Mouse (Mus musculus): Measurements from ENCODE around the gene Gjb5.
A peak's percentile ranks its signal among the peaks of the same experiment; 100 is the strongest.

Gene Gjb5

GRCm38 (mm10) chr4:127345000-127345399 is 13.0 kb downstream of the Gjb5 start:
- DNase-seq, result no peak

- DNase-seq, result no peak
These were observed 16.6 kb downstream of the Gjb5 start for GRCm38 (mm10) chr4:127341372-127341771.

- no peak for DNase-seq
These were observed 20.3 kb downstream of the Gjb5 start for GRCm38 (mm10) chr4:127337668-127338067.

GRCm38 (mm10) chr4:127334870-127335504 is 23.0 kb downstream of the Gjb5 start:
- DNase-seq, result no peak

- DNase-seq, result no peak
These were observed 26.8 kb downstream of the Gjb5 start for GRCm38 (mm10) chr4:127331171-127331570.

- no peak for DNase-seq
These were observed 27.5 kb downstream of the Gjb5 start, which contains the start of gene Gjb3 for GRCm38 (mm10) chr4:127330181-127331100. Gene Gjb3, minus strand, starts transcription at chr4:127330844.

GRCm38 (mm10) chr4:127329751-127330150 is 28.2 kb downstream of the Gjb5 start:
- DNase-seq, result no peak

GRCm38 (mm10) chr4:127329046-127329445 is 28.9 kb downstream of the Gjb5 start:
- no peak for DNase-seq

- DNase-seq, result no peak
These were observed 29.6 kb downstream of the Gjb5 start for GRCm38 (mm10) chr4:127328378-127328777.

- DNase-seq, result no peak
These were observed 30.2 kb downstream of the Gjb5 start for GRCm38 (mm10) chr4:127327749-127328148.

- no peak for DNase-seq
These were observed 30.7 kb downstream of the Gjb5 start for GRCm38 (mm10) chr4:127327258-127327657.

- DNase-seq, result peak; percentile 17
These were observed 32.7 kb downstream of the Gjb5 start for GRCm38 (mm10) chr4:127325276-127325675.

- DNase-seq, result peak; percentile 73
These were observed 33.2 kb downstream of the Gjb5 start for GRCm38 (mm10) chr4:127324759-127325158.

- peak; percentile 54 for DNase-seq
These were observed 33.7 kb downstream of the Gjb5 start for GRCm38 (mm10) chr4:127324296-127324695.

- DNase-seq, result no peak
These were observed 34.3 kb downstream of the Gjb5 start for GRCm38 (mm10) chr4:127323651-127324050.

GRCm38 (mm10) chr4:127319613-127320012 is 38.4 kb downstream of the Gjb5 start:
- DNase-seq, result peak; percentile 61

GRCm38 (mm10) chr4:127317143-127317542 is 40.8 kb downstream of the Gjb5 start:
- DNase-seq, result no peak

- no peak for DNase-seq
These were observed 42.2 kb downstream of the Gjb5 start for GRCm38 (mm10) chr4:127315753-127316152.

GRCm38 (mm10) chr4:127314585-127314984 is 43.4 kb downstream of the Gjb5 start:
- DNase-seq, result no peak

GRCm38 (mm10) chr4:127313861-127314260 is 44.1 kb downstream of the Gjb5 start, which contains the start of gene Gja4:
Gene Gja4, minus strand, starts transcription at chr4:127314039.
- DNase-seq, result peak; percentile 79

- no peak for DNase-seq
These were observed 45.6 kb downstream of the Gjb5 start for GRCm38 (mm10) chr4:127312349-127312748.

- no peak for DNase-seq
These were observed 46.4 kb downstream of the Gjb5 start for GRCm38 (mm10) chr4:127311561-127311960.

GRCm38 (mm10) chr4:127306915-127307314 is 51.1 kb downstream of the Gjb5 start:
- no peak for DNase-seq

Data from kidney, adult 18-20 months (tissue).